Mouse (Mus musculus) heart, embryonic 16.5 days (tissue): ENCODE data around the gene Hlf. TPM values are rescaled to one million over a fixed set of nuclear protein-coding genes. Genes with fewer than 3 reads are reported as not detected.

Experiments used
- ATAC-seq: fragments of 200-750 bp; cut with Nextera tagmentation; replicated peaks from 2 replicates; pipeline ENCODE4 v1.8.0; 2017; ENCODE audit warnings: moderate number of reproducible peaks; ENCODE audit not compliant: insufficient read depth, low FRiP score; ENCODE audit errors: extremely low read depth
- H3K27ac ChIP-seq: fragments of 300-500 bp; sonication (generic); 2 replicates; pipeline ENCODE4 v1.5.1; 2014; ENCODE audit warnings: mild to moderate bottlenecking, low read length, control low read depth, moderate library complexity
- H3K27me3 ChIP-seq: fragments of 300-500 bp; sonication (generic); 2 replicates; pipeline ENCODE4 v1.6.1; 2014; ENCODE audit warnings: low read length, mixed read lengths; ENCODE audit not compliant: control insufficient read depth, insufficient read depth
- H3K36me3 ChIP-seq: fragments of 300-500 bp; sonication (generic); 2 replicates; pipeline ENCODE4 v1.6.1; 2014; ENCODE audit not compliant: control insufficient read depth, insufficient read depth
- H3K4me1 ChIP-seq: fragments of 300-500 bp; sonication (generic); 2 replicates; pipeline ENCODE4 v1.6.1; 2014; ENCODE audit warnings: low read length, mixed read lengths; ENCODE audit not compliant: control insufficient read depth, insufficient read depth
- H3K4me2 ChIP-seq: fragments of 300-500 bp; sonication (generic); 2 replicates; pipeline ENCODE4 v1.6.1; 2014; ENCODE audit warnings: low read depth, mild to moderate bottlenecking, control low read depth, low read length
- H3K4me3 ChIP-seq: fragments of 300-500 bp; sonication (generic); 2 replicates; pipeline ENCODE4 v1.5.1; 2014; ENCODE audit warnings: mild to moderate bottlenecking, control low read depth, low read length
- H3K9ac ChIP-seq: fragments of 300-500 bp; sonication (generic); 2 replicates; pipeline ENCODE4 v1.6.1; 2014; ENCODE audit warnings: low read length, control low read depth
- H3K9me3 ChIP-seq: fragments of 300-500 bp; sonication (generic); replicated peaks from 2 replicates; pipeline ENCODE4 v1.6.1; 2016; ENCODE audit warnings: low read length; ENCODE audit not compliant: control insufficient read depth
- WGBS: fragments of 180-500 bp; shearing (Covaris S2); extraction: QIAGEN DNeasy Blood & Tissue Kit; methylation state at CpG from one replicate; pipeline ENCODE4 v1.1.7; 2014; 5-methylcytosine and 5-hydroxymethylcytosine counted together
- polyA plus RNA-seq: library from polyadenylated mRNA; unstranded; fragments of >200 nt; fragmentation: Nextera tagmentation; extraction: Ambion mirVana; gene quantifications from 2 replicates; pipeline ENCODE4 v1.2.1, GENCODE M21; 2015

Gene Hlf
- polyA plus RNA-seq, 1 experiment from 2014 or later = 5.3 TPM

- no peaks in the 10 kb centered on the region for H3K36me3 ChIP-seq
- ATAC-seq = no peak
- WGBS = 89% methylated on average over 5 of the region's 5 CpGs
- no peak overlapping the region for H3K27ac ChIP-seq
- H3K4me2 ChIP-seq = no peak overlapping the region
- H3K4me3 ChIP-seq = no peak overlapping the region
- H3K9me3 ChIP-seq = no peaks in the 10 kb centered on the region
- peaks cover 27% of the 10 kb centered on the region for H3K4me1 ChIP-seq
- no peaks in the 10 kb centered on the region for H3K27me3 ChIP-seq
- no peak overlapping the region for H3K9ac ChIP-seq
Observed at GRCm38 (mm10) chr11:90378008-90378407, 12.7 kb downstream of the Hlf start.

DNA sequence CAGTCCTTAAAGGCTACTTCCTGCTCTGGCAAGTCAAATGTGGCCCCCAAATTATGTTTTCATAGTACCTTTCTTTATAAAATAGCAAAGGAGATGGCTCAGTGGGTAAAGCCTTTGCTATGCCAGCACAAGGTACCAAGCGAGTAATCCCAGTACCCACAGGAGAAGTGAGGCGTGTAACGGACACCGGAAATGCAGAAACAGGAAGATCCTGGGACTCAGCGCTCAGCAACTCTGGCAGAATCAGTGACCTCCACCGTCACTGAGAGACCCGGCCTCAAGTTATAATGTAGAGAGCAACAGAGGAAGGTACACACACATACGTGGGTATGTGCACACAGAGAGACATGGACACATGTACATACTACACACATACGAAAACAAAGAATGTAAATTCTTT is 14.3 kb downstream of the Hlf start:
- no peak overlapping the region for H3K9ac ChIP-seq
- no peak overlapping the region for H3K4me3 ChIP-seq
- no peak overlapping the region for H3K27ac ChIP-seq
- H3K4me2 ChIP-seq = no peak overlapping the region
- no peaks in the 10 kb centered on the region for H3K27me3 ChIP-seq
- no peaks in the 10 kb centered on the region for H3K36me3 ChIP-seq
- WGBS = 91% methylated on average over 9 of the region's 9 CpGs
- no peaks in the 10 kb centered on the region for H3K9me3 ChIP-seq
- no peak for ATAC-seq
- peaks cover 17% of the 10 kb centered on the region for H3K4me1 ChIP-seq

- WGBS = 57% methylated on average over 8 of the region's 8 CpGs
- Histone ChIP-seq H3K36me3 (no peaks in the 10 kb centered on the region), H3K4me3 (no peak overlapping the region), H3K9ac (no peak overlapping the region), H3K27ac (no peak overlapping the region), H3K9me3 (no peaks in the 10 kb centered on the region), H3K27me3 (no peaks in the 10 kb centered on the region), H3K4me2 (no peak overlapping the region), H3K4me1 (peaks cover 34% of the 10 kb centered on the region)
- no peak for ATAC-seq
Observed at GRCm38 (mm10) chr11:90371470-90372100, 19.1 kb downstream of the Hlf start.

DNA sequence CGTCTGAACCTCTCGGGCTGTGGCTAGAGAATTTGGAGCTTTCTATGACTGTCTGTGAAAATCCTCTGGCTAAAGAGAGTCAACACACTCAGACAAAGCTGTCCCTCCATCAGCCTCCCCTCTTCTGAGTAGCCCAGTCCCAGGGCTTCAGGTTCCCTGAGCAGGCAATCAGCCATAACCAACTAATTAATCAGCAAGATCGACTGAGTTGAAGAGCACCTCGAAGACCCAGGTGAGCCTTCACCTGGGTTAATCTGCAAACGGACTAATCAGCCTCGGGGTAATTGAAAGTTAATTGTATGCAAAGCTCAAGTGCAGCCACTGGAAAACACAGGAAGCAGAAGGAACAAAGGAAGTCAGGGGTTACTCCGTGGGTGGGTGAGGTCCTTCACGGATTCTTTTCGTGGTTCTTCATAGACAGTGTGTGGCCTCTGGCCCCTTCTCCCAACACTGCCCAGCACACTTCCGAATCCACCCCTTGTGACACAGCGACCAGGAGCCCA is 19.9 kb downstream of the Hlf start:
- WGBS = 29% methylated on average over 11 of the region's 11 CpGs
- Histone ChIP-seq H3K4me3 (no peak overlapping the region), H3K4me2 (peak overlapping the region; percentile 12; the same call in 1 of the 2 replicates), H3K27ac (peak overlapping the region; percentile 91), H3K36me3 (no peaks in the 10 kb centered on the region), H3K4me1 (peaks cover 34% of the 10 kb centered on the region), H3K9me3 (no peaks in the 10 kb centered on the region), H3K27me3 (no peaks in the 10 kb centered on the region), H3K9ac (peak overlapping the region; percentile 31; the same call in 1 of the 2 replicates)
- no peak for ATAC-seq

DNA sequence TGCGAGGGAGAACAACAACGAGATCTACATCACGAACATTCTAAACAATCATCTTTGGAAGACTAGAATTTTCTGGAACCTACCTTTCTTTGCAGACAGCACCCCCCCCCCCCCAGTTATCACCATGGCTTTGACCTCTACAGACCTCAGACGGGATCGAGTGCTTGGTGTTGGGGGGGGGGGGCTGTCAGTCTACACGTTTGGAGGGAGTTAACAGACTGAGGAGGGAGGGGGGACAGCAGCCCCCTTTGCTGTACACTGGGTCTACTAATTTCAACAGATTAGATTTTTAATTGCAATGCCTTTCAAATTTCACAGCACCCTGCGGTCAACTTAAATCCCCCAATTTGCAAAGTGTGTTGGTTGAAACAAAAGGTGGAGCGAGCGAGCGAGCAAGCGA is 20.3 kb downstream of the Hlf start:
- no peak overlapping the region for H3K9ac ChIP-seq
- no peaks in the 10 kb centered on the region for H3K27me3 ChIP-seq
- H3K27ac ChIP-seq = peak overlapping the region; percentile 91
- H3K4me1 ChIP-seq = peaks cover 34% of the 10 kb centered on the region
- H3K9me3 ChIP-seq = no peaks in the 10 kb centered on the region
- no peaks in the 10 kb centered on the region for H3K36me3 ChIP-seq
- H3K4me3 ChIP-seq = no peak overlapping the region
- WGBS = 55% methylated on average over 11 of the region's 11 CpGs
- no peak for ATAC-seq
- H3K4me2 ChIP-seq = peak overlapping the region; percentile 12; the same call in 1 of the 2 replicates

- H3K4me2 ChIP-seq = peak overlapping the region; percentile 45
- H3K4me3 ChIP-seq = no peak overlapping the region
- H3K27me3 ChIP-seq = no peaks in the 10 kb centered on the region
- H3K27ac ChIP-seq = peak overlapping the region; percentile 91
- no peaks in the 10 kb centered on the region for H3K36me3 ChIP-seq
- WGBS = 9% methylated on average over 8 of the region's 8 CpGs
- H3K9me3 ChIP-seq = no peaks in the 10 kb centered on the region
- H3K9ac ChIP-seq = peak overlapping the region; percentile 41
- ATAC-seq = peak; percentile 88
- H3K4me1 ChIP-seq = peaks cover 40% of the 10 kb centered on the region
Observed at GRCm38 (mm10) chr11:90369605-90370004, 21.1 kb downstream of the Hlf start.

- no peak overlapping the region for H3K4me3 ChIP-seq
- ATAC-seq = peak; percentile 41; the same call in 1 of the 2 replicates
- H3K36me3 ChIP-seq = no peaks in the 10 kb centered on the region
- 27% methylated on average over 7 of the region's 7 CpGs for WGBS
- peaks cover 40% of the 10 kb centered on the region for H3K4me1 ChIP-seq
- peak overlapping the region; percentile 11; the same call in 1 of the 2 replicates for H3K9ac ChIP-seq
- peak overlapping the region; percentile 91 for H3K27ac ChIP-seq
- no peaks in the 10 kb centered on the region for H3K27me3 ChIP-seq
- no peaks in the 10 kb centered on the region for H3K9me3 ChIP-seq
- H3K4me2 ChIP-seq = peak overlapping the region; percentile 45
Observed at GRCm38 (mm10) chr11:90369115-90369514, 21.6 kb downstream of the Hlf start.

- H3K4me1 ChIP-seq = peaks cover 40% of the 10 kb centered on the region
- no peaks in the 10 kb centered on the region for H3K27me3 ChIP-seq
- no peak overlapping the region; the same call in 1 of the 2 replicates for H3K4me2 ChIP-seq
- no peak for ATAC-seq
- no peaks in the 10 kb centered on the region for H3K36me3 ChIP-seq
- H3K4me3 ChIP-seq = no peak overlapping the region
- H3K9me3 ChIP-seq = no peaks in the 10 kb centered on the region
- no peak overlapping the region for H3K9ac ChIP-seq
- WGBS = 73% methylated on average over 14 of the region's 14 CpGs
- peak overlapping the region; percentile 91 for H3K27ac ChIP-seq
Observed at GRCm38 (mm10) chr11:90367894-90368860, 22.5 kb downstream of the Hlf start.
